ENCODE assay signal across 27 mouse cellular contexts in the genomic region with DNA sequence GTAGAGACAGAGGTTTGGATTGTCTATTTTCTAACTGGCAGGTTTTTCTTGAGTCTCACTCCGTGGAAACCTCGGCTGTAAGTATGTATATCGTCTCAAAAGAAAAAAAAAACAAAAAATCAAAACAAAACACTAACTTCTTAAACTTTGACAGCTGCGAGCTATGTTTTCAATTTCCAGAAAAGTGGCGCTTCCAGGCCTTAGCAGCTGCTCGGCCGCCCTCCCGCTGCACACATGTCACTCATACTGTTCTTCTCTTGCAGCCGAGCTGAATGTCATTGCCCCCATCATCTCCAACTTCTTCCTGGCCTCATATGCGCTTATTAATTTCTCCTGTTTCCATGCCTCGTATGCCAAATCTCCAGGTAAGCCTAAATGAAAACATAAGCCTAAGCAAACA. TPM values are rescaled to one million over a fixed set of nuclear protein-coding genes. Genes with fewer than 3 reads are reported as not detected.
DNase-seq lines count a peak whose midpoint lies in the region; ATAC-seq and TF ChIP-seq lines count a peak whose summit lies in the region.
"Had no signal": no experiment of that assay in that cellular context is flagged by ENCODE, and none has a peak within 500 bp of the region (broad histone marks: within the 10 kb centered on the region; RNA-seq: fewer than 3 reads in every experiment).

No protein-coding gene starts in this region.

- no peak for TF ChIP-seq CTCF in hindbrain, postnatal 0 days (IDR thresholded peaks at IDR 0.05; ENCODE audit: low read depth)
- TF ChIP-seq CTCF in brain, embryonic 14.5 days (IDR thresholded peaks at IDR 0.05; ENCODE audit: borderline replicate concordance, extremely low read depth, insufficient read depth, insufficient read length), result no peak

- H3K9ac ChIP-seq in embryonic facial prominence, embryonic 11.5 days (replicated peaks; ENCODE audit: low read length), result no peak overlapping the region
- no peak overlapping the region for H3K9ac ChIP-seq in hindbrain, postnatal 0 days (replicated peaks; ENCODE audit: low read length)
- H3K9ac ChIP-seq in hindbrain, embryonic 12.5 days, result no peak overlapping the region
- H3K9ac ChIP-seq: embryonic facial prominence, embryonic 12.5 days; embryonic facial prominence, embryonic 15.5 days; forebrain, embryonic 12.5 days had no signal

- H3K9me3 ChIP-seq in embryonic facial prominence, embryonic 11.5 days (replicated peaks; ENCODE audit: control insufficient read depth, low read length), result no peaks in the 10 kb centered on the region
- no peaks in the 10 kb centered on the region for H3K9me3 ChIP-seq in embryonic facial prominence, embryonic 10.5 days
- H3K9me3 ChIP-seq in hindbrain, postnatal 0 days (ENCODE audit: low read length), result no peaks in the 10 kb centered on the region
- H3K9me3 ChIP-seq in hindbrain, embryonic 12.5 days (replicated peaks), result no peaks in the 10 kb centered on the region
- H3K9me3 ChIP-seq: embryonic facial prominence, embryonic 12.5 days; embryonic facial prominence, embryonic 15.5 days; forebrain, embryonic 10.5 days; forebrain, embryonic 12.5 days had no signal

- H3K36me3 ChIP-seq in embryonic facial prominence, embryonic 11.5 days (replicated peaks; ENCODE audit: control insufficient read depth, insufficient read depth, low read depth, low read length), result no peaks in the 10 kb centered on the region
- H3K36me3 ChIP-seq in embryonic facial prominence, embryonic 10.5 days (replicated peaks), result no peaks in the 10 kb centered on the region
- H3K36me3 ChIP-seq in hindbrain, postnatal 0 days (ENCODE audit: insufficient read depth, low read length), result no peaks in the 10 kb centered on the region
- no peaks in the 10 kb centered on the region for H3K36me3 ChIP-seq in hindbrain, embryonic 12.5 days
- H3K36me3 ChIP-seq: embryonic facial prominence, embryonic 12.5 days; embryonic facial prominence, embryonic 15.5 days; forebrain, embryonic 10.5 days; forebrain, embryonic 12.5 days; G1E had no signal

- H3K4me1 ChIP-seq in embryonic facial prominence, embryonic 11.5 days (ENCODE audit: control insufficient read depth, insufficient read depth, low read length), result no peaks in the 10 kb centered on the region
- H3K4me1 ChIP-seq in embryonic facial prominence, embryonic 10.5 days, result no peaks in the 10 kb centered on the region
- H3K4me1 ChIP-seq in hindbrain, postnatal 0 days (ENCODE audit: insufficient read depth, low read length), result no peaks in the 10 kb centered on the region
- no peaks in the 10 kb centered on the region for H3K4me1 ChIP-seq in hindbrain, embryonic 12.5 days
- H3K4me1 ChIP-seq: embryonic facial prominence, embryonic 12.5 days; forebrain, embryonic 10.5 days; forebrain, embryonic 12.5 days had no signal

- no peaks in the 10 kb centered on the region for H3K27me3 ChIP-seq in embryonic facial prominence, embryonic 11.5 days (ENCODE audit: control insufficient read depth, insufficient read depth, low read length)
- no peaks in the 10 kb centered on the region for H3K27me3 ChIP-seq in embryonic facial prominence, embryonic 10.5 days (replicated peaks; ENCODE audit: low read depth, poor library complexity, severe bottlenecking)
- no peaks in the 10 kb centered on the region for H3K27me3 ChIP-seq in hindbrain, postnatal 0 days (ENCODE audit: insufficient read depth, low read length)
- H3K27me3 ChIP-seq in hindbrain, embryonic 12.5 days, result no peaks in the 10 kb centered on the region
- H3K27me3 ChIP-seq: CH12.LX; embryonic facial prominence, embryonic 12.5 days; embryonic facial prominence, embryonic 15.5 days; forebrain, embryonic 12.5 days had no signal

- no peak for ATAC-seq in embryonic facial prominence, embryonic 11.5 days (replicated peaks; ENCODE audit: insufficient number of reproducible peaks, low FRiP score, low TSS enrichment, low read depth)
- ATAC-seq in hindbrain, postnatal 0 days, result no peak
- no peak for ATAC-seq in hindbrain, embryonic 12.5 days (ENCODE audit: low FRiP score)
- ATAC-seq: activated CD4-positive, CD25-positive, alpha-beta regulatory T cell, adult 4 months; CD4-positive, CD25-positive, alpha-beta regulatory T cell, adult 4 months; forebrain, embryonic 14.5 days; forebrain, embryonic 16.5 days; Patski had no signal

- 63% methylated on average over 11 of the region's 11 CpGs for WGBS in embryonic facial prominence, embryonic 11.5 days
- 74% methylated on average over 11 of the region's 11 CpGs for WGBS in embryonic facial prominence, embryonic 10.5 days
- 60% methylated on average over 11 of the region's 11 CpGs for WGBS in hindbrain, postnatal 0 days
- 67% methylated on average over 11 of the region's 11 CpGs for whole genome bisulfite sequencing in hindbrain, embryonic 12.5 days

- H3K4me2 ChIP-seq in embryonic facial prominence, embryonic 11.5 days (ENCODE audit: low read depth, low read length), result no peak overlapping the region
- H3K4me2 ChIP-seq in hindbrain, postnatal 0 days (ENCODE audit: low read depth, low read length), result no peak overlapping the region
- H3K4me2 ChIP-seq in hindbrain, embryonic 12.5 days (replicated peaks), result no peak overlapping the region
- H3K4me2 ChIP-seq: embryonic facial prominence, embryonic 12.5 days; embryonic facial prominence, embryonic 15.5 days; forebrain, embryonic 12.5 days had no signal

- no peak for TF ChIP-seq POLR2A in brain, embryonic 14.5 days (IDR thresholded peaks at IDR 0.05; ENCODE audit: borderline replicate concordance, extremely low read depth, insufficient read depth, insufficient read length, poor library complexity, severe bottlenecking)

- peak; percentile 8 for DNase-seq in embryonic facial prominence, embryonic 11.5 days (ENCODE audit: low spot score)
- DNase-seq in embryonic facial prominence, embryonic 10.5 days (ENCODE audit: low spot score), result no peak
- peak; percentile 18 for DNase-seq in hindbrain, postnatal 0 days (ENCODE audit: low spot score)
- DNase-seq in brain, embryonic 14.5 days (ENCODE audit: low read depth), result peak; percentile 35
- DNase-seq in gastrocnemius, postnatal 10 days, result no peak
- DNase-seq: adrenal gland, adult 8-10 months; adrenal gland, postnatal 14 days; adrenal gland, postnatal 36 days; B cell, adult 2 months; cerebellum, adult 11-12 months; cerebellum, adult 2 months; cerebellum, adult 9-10 months; cerebellum, postnatal 25 days had no signal

- H3K4me3 ChIP-seq in embryonic facial prominence, embryonic 11.5 days (ENCODE audit: low read depth, low read length), result no peak overlapping the region
- H3K4me3 ChIP-seq in embryonic facial prominence, embryonic 10.5 days, result no peak overlapping the region
- no peak overlapping the region for H3K4me3 ChIP-seq in hindbrain, postnatal 0 days (ENCODE audit: low read length)
- no peak overlapping the region for H3K4me3 ChIP-seq in hindbrain, embryonic 12.5 days
- H3K4me3 ChIP-seq: embryonic facial prominence, embryonic 12.5 days; embryonic facial prominence, embryonic 15.5 days; erythroblast, embryonic 14.5 days; forebrain, embryonic 10.5 days; forebrain, embryonic 12.5 days had no signal

- H3K27ac ChIP-seq in embryonic facial prominence, embryonic 11.5 days (replicated peaks; ENCODE audit: low read depth, low read length), result no peak overlapping the region
- no peak overlapping the region for H3K27ac ChIP-seq in embryonic facial prominence, embryonic 10.5 days (replicated peaks)
- H3K27ac ChIP-seq in hindbrain, postnatal 0 days, result no peak overlapping the region
- no peak overlapping the region for H3K27ac ChIP-seq in hindbrain, embryonic 12.5 days
- H3K27ac ChIP-seq: embryonic facial prominence, embryonic 12.5 days; embryonic facial prominence, embryonic 15.5 days; forebrain, embryonic 10.5 days; forebrain, embryonic 12.5 days had no signal

RNA-seq across cellular contexts. Expression of gene Slc12a1, which starts 35.6 kb away (rescaled TPM):
- not detected in 2 replicates for polyA plus RNA-seq in embryonic facial prominence, embryonic 11.5 days (2014; fragmentation: Nextera tagmentation; extraction: Ambion mirVana)
- polyA plus RNA-seq in embryonic facial prominence, embryonic 10.5 days (2016; fragmentation: Nextera tagmentation; extraction: Ambion mirVana), result not detected in 2 replicates
- 0.29 TPM in 1 of 2 replicates, not detected in the other for total RNA-seq in hindbrain, postnatal 0 days (2014; rRNA removed)
- 0.10 and 0.11 TPM in 2 replicates for polyA plus RNA-seq in hindbrain, postnatal 0 days (2015; fragmentation: Nextera tagmentation; extraction: Ambion mirVana)
- polyA plus RNA-seq in hindbrain, embryonic 12.5 days (2016; fragmentation: Nextera tagmentation; extraction: Ambion mirVana), result 0.05 and 0.19 TPM in 2 replicates
- 0.04 and 0.11 TPM in 2 replicates for polyA plus RNA-seq in brain, embryonic 14.5 days (2012; rRNA removed)
- total RNA-seq in gastrocnemius, postnatal 10 days (2021), result not detected
- total RNA-seq: adrenal gland, adult 18-20 months; adrenal gland, adult 8-10 months; adrenal gland, postnatal 14 days; adrenal gland, postnatal 36 days had no signal
- polyA plus RNA-seq: CD4-positive, CD25-positive, alpha-beta regulatory T cell, adult 4 months; embryonic facial prominence, embryonic 15.5 days; erythroblast, embryonic 14.5 days; forebrain, embryonic 10.5 days; forebrain, embryonic 12.5 days; forebrain, embryonic 14.5 days; G1E had no signal

RNA-seq across cellular contexts. Expression of gene Ctxn2, which starts 51.4 kb away (rescaled TPM):
- not detected in 2 replicates for polyA plus RNA-seq in embryonic facial prominence, embryonic 11.5 days (2014; fragmentation: Nextera tagmentation; extraction: Ambion mirVana)
- polyA plus RNA-seq in embryonic facial prominence, embryonic 10.5 days (2016; fragmentation: Nextera tagmentation; extraction: Ambion mirVana), result not detected in 2 replicates
- 10.2 and 10.9 TPM in 2 replicates for total RNA-seq in hindbrain, postnatal 0 days (2014; rRNA removed)
- polyA plus RNA-seq in hindbrain, postnatal 0 days (2015; fragmentation: Nextera tagmentation; extraction: Ambion mirVana), result 37.6 and 39.4 TPM in 2 replicates
- 0.41 and 0.61 TPM in 2 replicates for polyA plus RNA-seq in hindbrain, embryonic 12.5 days (2016; fragmentation: Nextera tagmentation; extraction: Ambion mirVana)
- polyA plus RNA-seq in brain, embryonic 14.5 days (2012; rRNA removed), result 1.9 and 3.1 TPM in 2 replicates
- total RNA-seq in gastrocnemius, postnatal 10 days (2021), result not detected
- total RNA-seq: adrenal gland, adult 18-20 months; adrenal gland, postnatal 14 days; adrenal gland, postnatal 36 days; CH12.LX; G1E had no signal
- polyA plus RNA-seq: activated CD4-positive, CD25-positive, alpha-beta regulatory T cell, adult 4 months; CD4-positive, CD25-positive, alpha-beta regulatory T cell, adult 4 months; embryonic facial prominence, embryonic 12.5 days; embryonic facial prominence, embryonic 15.5 days; erythroblast, embryonic 14.5 days; forebrain, embryonic 10.5 days; G1E; Patski had no signal

RNA-seq across cellular contexts. Expression of gene Dut, which starts 59.1 kb away (rescaled TPM):
- 230 and 235 TPM in 2 replicates for polyA plus RNA-seq in embryonic facial prominence, embryonic 11.5 days (2014; fragmentation: Nextera tagmentation; extraction: Ambion mirVana)
- 265 and 285 TPM in 2 replicates for polyA plus RNA-seq in embryonic facial prominence, embryonic 10.5 days (2016; fragmentation: Nextera tagmentation; extraction: Ambion mirVana)
- total RNA-seq in hindbrain, postnatal 0 days (2014; rRNA removed), result 46.6 and 50.7 TPM in 2 replicates
- polyA plus RNA-seq in hindbrain, postnatal 0 days (2015; fragmentation: Nextera tagmentation; extraction: Ambion mirVana), result 95.0 and 105 TPM in 2 replicates
- polyA plus RNA-seq in hindbrain, embryonic 12.5 days (2016; fragmentation: Nextera tagmentation; extraction: Ambion mirVana), result 107 and 109 TPM in 2 replicates
- 57.0 and 77.4 TPM in 2 replicates for polyA plus RNA-seq in brain, embryonic 14.5 days (2012; rRNA removed)
- total RNA-seq in gastrocnemius, postnatal 10 days (2021), result 10 to 100 TPM; 20.9 to 21.0 TPM

Comparison
In these comparisons a context has a peak if more than half of its experiments do, and no peak if none do; other contexts are left out.
1. DNase-seq: peak in embryonic facial prominence, embryonic 11.5 days (single experiment), hindbrain, postnatal 0 days (single experiment) and brain, embryonic 14.5 days (single experiment); none in embryonic facial prominence, embryonic 10.5 days (single experiment) and gastrocnemius, postnatal 10 days (single experiment).